Mouse (Mus musculus) hindbrain, embryonic 12.5 days (tissue): Measurements from ENCODE around the gene Plekhh2. TPM values are rescaled to one million over a fixed set of nuclear protein-coding genes. Genes with fewer than 3 reads are reported as not detected.

Experiments used
- ATAC-seq: fragments of 200-750 bp; cut with Nextera tagmentation; 2 replicates; pipeline ENCODE4 v1.8.0; 2017; ENCODE audit warnings: moderate TSS enrichment; ENCODE audit not compliant: low FRiP score
- H3K27ac ChIP-seq: fragments of 300-500 bp; sonication (generic); 2 replicates; pipeline ENCODE4 v1.5.1; 2016; ENCODE audit warnings: mild to moderate bottlenecking
- H3K27me3 ChIP-seq: fragments of 300-500 bp; sonication (generic); 2 replicates; pipeline ENCODE4 v1.6.1; 2016; ENCODE audit warnings: mild to moderate bottlenecking
- H3K36me3 ChIP-seq: fragments of 300-500 bp; sonication (generic); 2 replicates; pipeline ENCODE4 v1.6.1; 2016; ENCODE audit warnings: mild to moderate bottlenecking
- H3K4me1 ChIP-seq: fragments of 300-500 bp; sonication (generic); 2 replicates; pipeline ENCODE4 v1.6.1; 2016
- H3K4me2 ChIP-seq: fragments of 300-500 bp; sonication (generic); replicated peaks from 2 replicates; pipeline ENCODE4 v1.6.1; 2016; ENCODE audit warnings: mild to moderate bottlenecking
- H3K4me3 ChIP-seq: fragments of 300-500 bp; sonication (generic); 2 replicates; pipeline ENCODE4 v1.5.1; 2016; ENCODE audit warnings: mild to moderate bottlenecking
- H3K9ac ChIP-seq: fragments of 300-500 bp; sonication (generic); 2 replicates; pipeline ENCODE4 v1.6.1; 2016; ENCODE audit warnings: mild to moderate bottlenecking, moderate library complexity
- H3K9me3 ChIP-seq: fragments of 300-500 bp; sonication (generic); replicated peaks from 2 replicates; pipeline ENCODE4 v1.6.1; 2016; ENCODE audit warnings: mild to moderate bottlenecking
- WGBS: fragments of 180-500 bp; shearing (Covaris S2); methylation state at CpG from one replicate; pipeline ENCODE4 v1.1.7; 2016; 5-methylcytosine and 5-hydroxymethylcytosine counted together
- polyA plus RNA-seq: library from polyadenylated mRNA; unstranded; fragments of >200 nt; fragmentation: Nextera tagmentation; extraction: Ambion mirVana; gene quantifications from 2 replicates; pipeline ENCODE4 v1.2.1, GENCODE M21; 2016

Plekhh2 gene
- polyA plus RNA-seq, 1 experiment from 2014 or later, result 3.8 TPM

DNA sequence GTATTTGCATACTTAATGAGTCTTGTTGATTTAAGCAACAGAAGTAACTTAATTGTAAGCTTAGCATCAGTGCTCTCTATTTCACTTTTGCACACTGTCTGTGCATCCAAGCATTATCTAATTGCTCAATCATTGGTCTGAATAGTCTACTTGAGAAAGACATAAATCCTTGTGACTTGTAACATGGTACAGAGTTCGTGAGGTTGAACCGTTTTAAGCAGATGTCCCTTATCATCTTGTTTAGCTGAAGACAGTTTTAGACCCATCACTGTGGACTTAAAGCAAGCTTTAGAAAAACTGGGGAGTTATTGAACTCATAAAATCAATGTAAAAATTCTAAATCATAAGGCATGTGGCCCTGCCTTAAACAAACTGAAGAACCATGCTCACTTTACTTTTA lies 14.1 kb upstream of the Plekhh2 start:
- Histone ChIP-seq H3K9me3 (no peaks in the 10 kb centered on the region), H3K27ac (no peak overlapping the region), H3K9ac (no peak overlapping the region), H3K4me3 (no peak overlapping the region), H3K36me3 (no peaks in the 10 kb centered on the region), H3K4me1 (no peaks in the 10 kb centered on the region; the same call in 1 of the 2 replicates), H3K4me2 (no peak overlapping the region), H3K27me3 (no peaks in the 10 kb centered on the region)
- no peak for ATAC-seq
- 59% methylated on average over 2 of the region's 2 CpGs for WGBS

DNA sequence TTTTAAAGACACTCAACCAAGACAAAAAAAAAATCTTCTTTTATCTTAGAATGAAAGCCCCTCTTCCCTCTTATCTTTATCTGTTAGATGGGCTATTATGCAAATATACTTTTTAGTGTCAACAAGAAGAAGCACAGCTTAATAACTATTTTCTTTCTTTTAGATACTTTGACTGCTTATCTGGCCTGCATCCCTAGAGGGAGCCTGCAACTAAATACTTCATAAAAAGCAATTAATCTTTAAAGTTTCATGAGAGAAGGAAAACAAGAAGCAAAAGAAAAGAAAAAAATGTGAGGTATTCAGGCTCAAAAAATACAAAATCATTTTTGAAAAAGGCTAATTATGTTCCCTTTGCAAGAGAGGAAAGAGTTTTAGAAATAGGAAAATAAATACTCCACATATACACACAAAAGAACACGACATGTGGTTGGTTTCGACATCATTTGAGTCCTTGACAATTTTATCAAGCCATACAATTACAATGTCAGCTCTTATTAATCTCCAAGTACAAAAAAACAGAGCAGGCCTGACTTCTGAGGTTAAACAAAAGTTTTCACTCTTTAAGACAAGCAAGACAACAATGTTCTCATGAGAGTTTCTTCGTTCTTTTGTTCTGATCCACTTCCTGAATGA lies 13.6 kb upstream of the Plekhh2 start:
- ATAC-seq, result no peak
- H3K27ac ChIP-seq, result no peak overlapping the region
- no peaks in the 10 kb centered on the region for H3K36me3 ChIP-seq
- H3K4me3 ChIP-seq, result no peak overlapping the region
- no peaks in the 10 kb centered on the region for H3K4me1 ChIP-seq
- H3K9ac ChIP-seq, result no peak overlapping the region
- no peak overlapping the region for H3K4me2 ChIP-seq
- WGBS, result 78% methylated on average over 3 of the region's 3 CpGs
- H3K27me3 ChIP-seq, result no peaks in the 10 kb centered on the region
- H3K9me3 ChIP-seq, result no peaks in the 10 kb centered on the region

DNA sequence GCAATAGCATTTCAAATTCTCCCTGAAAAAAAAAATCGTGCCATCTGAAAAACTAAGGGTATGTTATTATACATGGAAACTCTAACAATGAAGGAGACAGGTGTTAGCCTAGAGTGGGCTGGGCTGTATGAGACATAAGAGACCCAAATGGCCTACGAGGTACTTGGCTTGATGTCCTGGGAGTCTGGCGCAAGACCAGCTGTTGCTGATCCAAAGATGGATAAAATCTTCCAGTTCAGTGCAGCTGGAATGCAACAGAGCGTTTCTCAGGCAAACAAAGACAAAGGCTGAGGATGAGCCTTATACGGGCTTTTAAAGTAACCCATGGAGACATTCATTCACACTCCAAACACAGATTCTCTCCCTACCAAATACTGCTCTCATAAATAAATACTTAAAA lies 13.1 kb upstream of the Plekhh2 start:
- Histone ChIP-seq H3K27ac (no peak overlapping the region), H3K9ac (no peak overlapping the region), H3K4me3 (no peak overlapping the region), H3K4me2 (no peak overlapping the region), H3K36me3 (no peaks in the 10 kb centered on the region), H3K9me3 (no peaks in the 10 kb centered on the region), H3K4me1 (no peaks in the 10 kb centered on the region), H3K27me3 (no peaks in the 10 kb centered on the region)
- no peak for ATAC-seq
- 45% methylated on average over 5 of the region's 5 CpGs for WGBS

GRCm38 (mm10) chr17:84502341-84502740 lies 9.4 kb upstream of the Plekhh2 start:
- Histone ChIP-seq H3K9ac (no peak overlapping the region), H3K9me3 (no peaks in the 10 kb centered on the region), H3K4me1 (no peaks in the 10 kb centered on the region), H3K4me3 (no peak overlapping the region), H3K36me3 (no peaks in the 10 kb centered on the region), H3K27ac (no peak overlapping the region), H3K27me3 (no peaks in the 10 kb centered on the region), H3K4me2 (no peak overlapping the region)
- WGBS, result 84% methylated on average over 3 of the region's 3 CpGs
- no peak for ATAC-seq

DNA sequence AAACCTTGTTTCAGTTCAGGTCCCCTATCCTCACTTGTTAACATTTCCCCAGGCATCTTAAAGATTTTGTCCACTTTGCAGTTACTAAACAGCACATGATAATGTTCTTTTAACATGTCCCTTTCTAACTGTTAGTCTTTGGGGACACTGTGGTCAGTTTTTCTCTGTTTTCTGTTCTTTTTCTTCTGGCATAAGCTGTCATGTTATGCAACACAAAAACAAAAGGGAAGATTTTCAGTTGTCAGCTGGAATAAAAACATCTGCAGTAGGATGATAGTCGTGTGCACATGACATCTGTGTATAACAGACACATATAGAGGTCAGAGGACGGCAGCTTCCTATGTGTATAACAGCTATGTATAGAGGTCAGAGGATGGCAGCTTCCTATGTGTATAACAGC lies 5.8 kb upstream of the Plekhh2 start:
- Histone ChIP-seq H3K27me3 (no peaks in the 10 kb centered on the region), H3K27ac (no peak overlapping the region), H3K36me3 (no peaks in the 10 kb centered on the region), H3K4me2 (no peak overlapping the region), H3K4me3 (no peak overlapping the region), H3K4me1 (peaks cover 16% of the 10 kb centered on the region), H3K9ac (no peak overlapping the region), H3K9me3 (no peaks in the 10 kb centered on the region)
- ATAC-seq, result no peak
- WGBS, result 80% methylated on average over 2 of the region's 2 CpGs

GRCm38 (mm10) chr17:84508736-84509135 lies 3.0 kb upstream of the Plekhh2 start:
- Histone ChIP-seq H3K4me3 (no peak overlapping the region), H3K4me2 (no peak overlapping the region), H3K4me1 (peaks cover 25% of the 10 kb centered on the region), H3K27ac (peak overlapping the region; percentile 23; the same call in 1 of the 2 replicates), H3K9me3 (no peaks in the 10 kb centered on the region), H3K36me3 (no peaks in the 10 kb centered on the region), H3K27me3 (peaks cover 7% of the 10 kb centered on the region; the same call in 1 of the 2 replicates), H3K9ac (no peak overlapping the region)
- ATAC-seq, result peak; percentile 62
- 34% methylated on average over 3 of the region's 3 CpGs for WGBS

DNA sequence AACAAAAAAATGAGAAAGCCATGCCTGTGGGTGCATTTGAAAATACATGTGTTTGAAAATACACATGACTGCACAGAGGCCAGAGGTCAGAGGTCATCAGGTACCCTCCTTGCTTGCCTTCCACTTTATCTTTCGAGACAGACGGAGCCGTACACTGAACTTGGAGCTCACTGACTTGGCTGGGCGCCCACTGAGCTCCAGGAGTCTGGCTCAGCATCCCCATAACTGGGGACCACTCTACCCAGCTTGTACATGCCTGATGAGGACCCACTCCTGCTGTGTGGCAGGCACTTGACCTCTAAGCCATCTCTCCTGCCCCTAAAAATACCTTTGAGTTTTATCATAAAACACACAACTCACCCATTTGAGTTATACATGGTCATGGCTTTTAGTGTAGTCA lies 2.5 kb upstream of the Plekhh2 start:
- Histone ChIP-seq H3K9ac (no peak overlapping the region), H3K4me2 (no peak overlapping the region), H3K36me3 (no peaks in the 10 kb centered on the region), H3K9me3 (no peaks in the 10 kb centered on the region), H3K4me1 (peaks cover 25% of the 10 kb centered on the region), H3K27ac (0 out of 2 replicates have a peak overlapping the region, but pooled peaks have one; percentile 23), H3K27me3 (peaks cover 7% of the 10 kb centered on the region; the same call in 1 of the 2 replicates), H3K4me3 (no peak overlapping the region)
- no peak for ATAC-seq
- WGBS, result 72% methylated on average over 4 of the region's 4 CpGs

DNA sequence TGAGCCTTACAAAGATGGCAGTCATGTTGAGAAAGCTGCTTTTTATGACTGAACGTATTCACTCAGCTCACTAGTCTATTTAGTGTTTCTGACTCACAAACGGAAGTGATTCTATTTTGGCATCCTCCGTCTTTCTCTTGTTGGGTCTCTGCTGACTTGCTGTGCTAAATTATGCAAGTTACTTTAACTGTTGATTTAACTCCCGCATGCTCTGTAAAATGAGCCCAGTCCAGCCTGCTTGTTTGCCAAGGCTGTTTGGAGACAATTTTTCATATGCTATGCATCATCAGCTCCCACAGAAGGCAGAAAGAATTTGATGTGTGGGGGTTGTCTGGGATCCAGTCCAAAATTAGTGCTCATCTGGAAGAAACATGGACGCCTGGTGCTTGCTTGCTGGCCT lies 1.3 kb upstream of the Plekhh2 start:
- 56% methylated on average over 5 of the region's 5 CpGs for WGBS
- peaks cover 7% of the 10 kb centered on the region; the same call in 1 of the 2 replicates for H3K27me3 ChIP-seq

GRCm38 (mm10) chr17:84510961-84511639 lies 595 bp upstream of the Plekhh2 start:
- peaks cover 25% of the 10 kb centered on the region for H3K4me1 ChIP-seq
- peak overlapping the region; percentile 57 for H3K4me3 ChIP-seq
- no peak overlapping the region for H3K27ac ChIP-seq
- H3K9me3 ChIP-seq, result no peaks in the 10 kb centered on the region
- peaks cover 7% of the 10 kb centered on the region; the same call in 1 of the 2 replicates for H3K27me3 ChIP-seq
- WGBS, result 30% methylated on average over 11 of the region's 11 CpGs
- H3K4me2 ChIP-seq, result peak overlapping the region; percentile 97
- no peak for ATAC-seq
- H3K9ac ChIP-seq, result no peak overlapping the region
- H3K36me3 ChIP-seq, result no peaks in the 10 kb centered on the region

More for the DNA sequence above, 1.3 kb upstream of the Plekhh2 start:
- peaks cover 25% of the 10 kb centered on the region for H3K4me1 ChIP-seq
- H3K9ac ChIP-seq, result no peak overlapping the region
- no peak overlapping the region for H3K4me3 ChIP-seq
- no peaks in the 10 kb centered on the region for H3K9me3 ChIP-seq
- no peak overlapping the region for H3K27ac ChIP-seq
- no peaks in the 10 kb centered on the region for H3K36me3 ChIP-seq
- H3K4me2 ChIP-seq, result no peak overlapping the region
- no peak for ATAC-seq

GRCm38 (mm10) chr17:84512516-84513085 lies 906 bp downstream of the Plekhh2 start:
- Histone ChIP-seq H3K4me3 (peak overlapping the region; percentile 57), H3K27ac (no peak overlapping the region), H3K9ac (peak overlapping the region; percentile 72), H3K4me2 (peak overlapping the region; percentile 97), H3K4me1 (peaks cover 25% of the 10 kb centered on the region), H3K36me3 (no peaks in the 10 kb centered on the region), H3K27me3 (peaks cover 7% of the 10 kb centered on the region; the same call in 1 of the 2 replicates), H3K9me3 (no peaks in the 10 kb centered on the region)
- ATAC-seq, result 0 out of 2 replicates have a peak, but pooled peaks have one; percentile 17
- 34% methylated on average over 4 of the region's 4 CpGs for WGBS

- Histone ChIP-seq H3K4me2 (no peak overlapping the region), H3K9me3 (no peaks in the 10 kb centered on the region), H3K9ac (no peak overlapping the region), H3K27ac (no peak overlapping the region), H3K36me3 (no peaks in the 10 kb centered on the region), H3K27me3 (peaks cover 7% of the 10 kb centered on the region; the same call in 1 of the 2 replicates), H3K4me3 (no peak overlapping the region), H3K4me1 (peaks cover 9% of the 10 kb centered on the region)
- no peak for ATAC-seq
- 71% methylated on average over 5 of the region's 5 CpGs for WGBS
Observed at GRCm38 (mm10) chr17:84515901-84516300, 4.2 kb downstream of the Plekhh2 start.

DNA sequence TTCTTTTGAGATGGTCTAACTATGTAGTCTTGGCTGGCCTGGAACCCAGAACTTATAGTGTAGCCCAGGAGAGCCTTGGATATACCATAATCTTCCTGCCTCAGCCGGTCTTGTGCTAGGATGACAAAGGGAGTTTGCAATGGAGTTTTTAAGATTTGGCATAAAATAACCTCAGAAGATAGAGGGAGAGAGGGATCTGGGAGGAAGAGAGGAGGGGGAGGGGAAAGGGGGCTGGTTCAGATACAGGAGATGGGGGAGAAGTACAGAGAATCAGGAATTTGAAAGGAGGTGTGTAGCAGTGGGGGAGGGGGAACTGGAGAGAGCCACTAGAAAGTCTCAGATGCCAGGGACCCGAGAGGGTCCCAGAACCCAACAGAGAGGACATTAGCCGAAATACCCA lies 7.7 kb downstream of the Plekhh2 start:
- H3K9me3 ChIP-seq, result no peaks in the 10 kb centered on the region
- ATAC-seq, result no peak
- no peaks in the 10 kb centered on the region for H3K36me3 ChIP-seq
- no peak overlapping the region for H3K9ac ChIP-seq
- WGBS, result 82% methylated on average over 3 of the region's 3 CpGs
- no peak overlapping the region for H3K4me3 ChIP-seq
- no peak overlapping the region for H3K4me2 ChIP-seq
- H3K27me3 ChIP-seq, result no peaks in the 10 kb centered on the region
- no peak overlapping the region for H3K27ac ChIP-seq
- no peaks in the 10 kb centered on the region for H3K4me1 ChIP-seq
